Mouse (Mus musculus) MEL (cell line): Measurements from ENCODE around the gene Ctrc. TPM values are rescaled to one million over a fixed set of nuclear protein-coding genes. Genes with fewer than 3 reads are reported as not detected.

ENCODE experiments used
- DNase-seq: peaks from one replicate; pipeline ENCODE4 v3.0.0; 2011; ENCODE audit warnings: low read depth, low spot score
- H3K27ac ChIP-seq: 2 replicates; pipeline ENCODE4 v1.5.1; 2012; ENCODE audit warnings: low read depth, mild to moderate bottlenecking, control low read depth, low read length, moderate library complexity; ENCODE audit not compliant: control insufficient read depth
- H3K27me3 ChIP-seq, 2 experiments: fragments of 150-350 bp in 1 of 2; sonication (generic) in 1 of 2; 2 replicates each; pipeline ENCODE4 v1.6.1; 2012; ENCODE audit warnings: low read length in 2 of 2, mild to moderate bottlenecking in 2 of 2, improper control_type of control experiment in 1 of 2, moderate library complexity in 1 of 2; ENCODE audit not compliant: insufficient read depth in 2 of 2, control insufficient read depth in 1 of 2
- H3K36me3 ChIP-seq, 2 experiments: 2 replicates each; pipeline ENCODE4 v1.6.1; 2012 to 2014; ENCODE audit warnings: low read length in 2 of 2, improper control_type of control experiment in 1 of 2, inconsistent platforms in 1 of 2, mild to moderate bottlenecking in 1 of 2; ENCODE audit not compliant: insufficient read depth in 2 of 2, control insufficient read depth in 1 of 2
- H3K4me1 ChIP-seq, 2 experiments: fragments of 150-350 bp in 1 of 2; sonication (generic) in 1 of 2; 2 replicates each; pipeline ENCODE4 v1.6.1; 2012; ENCODE audit warnings: low read length in 2 of 2, improper control_type of control experiment in 1 of 2, mild to moderate bottlenecking in 1 of 2; ENCODE audit not compliant: insufficient read depth in 2 of 2, control insufficient read depth in 1 of 2
- H3K4me3 ChIP-seq, 2 experiments: fragments of 150-350 bp in 1 of 2; sonication (generic) in 1 of 2; 2 replicates each; pipeline ENCODE4 v1.5.1; 2012; ENCODE audit warnings: low read depth in 2 of 2, low read length in 2 of 2, mild to moderate bottlenecking in 2 of 2, moderate library complexity in 2 of 2, control low read depth in 1 of 2, improper control_type of control experiment in 1 of 2; ENCODE audit not compliant: control insufficient read depth in 1 of 2, insufficient read depth in 1 of 2
- H3K79me2 ChIP-seq: 2 replicates; pipeline ENCODE4 v1.6.1; 2012; ENCODE audit warnings: mild to moderate bottlenecking, low read length, moderate library complexity; ENCODE audit not compliant: control insufficient read depth, poor library complexity, insufficient read depth
- H3K9ac ChIP-seq: 2 replicates; pipeline ENCODE4 v1.6.1; 2012; ENCODE audit warnings: low read depth, mild to moderate bottlenecking, control low read depth, low read length, moderate library complexity; ENCODE audit not compliant: control insufficient read depth, poor library complexity, severe bottlenecking
- H3K9me3 ChIP-seq: fragments of 150-350 bp; sonication (generic); replicated peaks from 2 replicates; pipeline ENCODE4 v1.6.1; 2012; ENCODE audit warnings: mild to moderate bottlenecking, low read length, improper control_type of control experiment, moderate library complexity; ENCODE audit not compliant: insufficient read depth
- CHD1 ChIP-seq: IDR thresholded peaks from 2 replicates; pipeline ENCODE4 v1.6.1; 2012; ENCODE audit warnings: low read depth, mild to moderate bottlenecking, inconsistent platforms, low read length, improper control_type of control experiment
- GABPA ChIP-seq: IDR thresholded peaks from 2 replicates; pipeline ENCODE4 v1.6.1; 2012; ENCODE audit warnings: low read depth, mild to moderate bottlenecking, inconsistent platforms, low read length, improper control_type of control experiment, moderate library complexity
- GATA1 ChIP-seq: IDR thresholded peaks from 2 replicates; pipeline ENCODE4 v1.6.1; 2011; ENCODE audit warnings: low read depth, low read length, improper control_type of control experiment
- MAFK ChIP-seq: IDR thresholded peaks from 2 replicates; pipeline ENCODE4 v1.6.1; 2011; ENCODE audit warnings: low read depth, mild to moderate bottlenecking, low read length, improper control_type of control experiment, borderline replicate concordance
- MAX ChIP-seq: IDR thresholded peaks from 2 replicates; pipeline ENCODE4 v1.6.1; 2011; ENCODE audit warnings: low read length, improper control_type of control experiment
- MAZ ChIP-seq: IDR thresholded peaks from 2 replicates; pipeline ENCODE4 v1.6.1; 2012; ENCODE audit warnings: low read depth, mild to moderate bottlenecking, inconsistent platforms, low read length, improper control_type of control experiment
- MXI1 ChIP-seq: IDR thresholded peaks from 2 replicates; pipeline ENCODE4 v1.6.1; 2011; ENCODE audit warnings: mild to moderate bottlenecking, low read depth, low read length, improper control_type of control experiment
- MYB ChIP-seq: IDR thresholded peaks from 2 replicates; pipeline ENCODE4 v1.6.1; 2011; ENCODE audit warnings: mild to moderate bottlenecking, low read depth, low read length, improper control_type of control experiment
- MYC ChIP-seq: IDR thresholded peaks from 2 replicates; pipeline ENCODE4 v1.6.1; 2011; ENCODE audit warnings: low read depth, mild to moderate bottlenecking, low read length, improper control_type of control experiment, moderate library complexity
- NRF1 ChIP-seq: IDR thresholded peaks from 2 replicates; pipeline ENCODE4 v1.6.1; 2014; ENCODE audit warnings: low read depth, mild to moderate bottlenecking, inconsistent platforms, low read length, improper control_type of control experiment, moderate library complexity; ENCODE audit not compliant: poor library complexity, insufficient read depth, severe bottlenecking
- POLR2A ChIP-seq, 2 experiments: IDR thresholded peaks; 2 replicates each; pipeline ENCODE4 v1.6.1; 2011 to 2012; ENCODE audit warnings: low read length in 2 of 2, mild to moderate bottlenecking in 2 of 2, control low read depth in 1 of 2, improper control_type of control experiment in 1 of 2, low read depth in 1 of 2, moderate library complexity in 1 of 2; ENCODE audit not compliant: control insufficient read depth in 1 of 2, insufficient read depth in 1 of 2, poor library complexity in 1 of 2
- POLR2AphosphoS2 ChIP-seq: IDR thresholded peaks from 2 replicates; pipeline ENCODE4 v1.6.1; 2011; ENCODE audit warnings: low read length, improper control_type of control experiment
- POLR2AphosphoS5 ChIP-seq: IDR thresholded peaks from 2 replicates; pipeline ENCODE4 v1.6.1; 2012; ENCODE audit warnings: low read depth, borderline replicate concordance, mild to moderate bottlenecking, inconsistent platforms, low read length, moderate library complexity, mixed read lengths
- SIN3A ChIP-seq: IDR thresholded peaks from 2 replicates; pipeline ENCODE4 v1.6.1; 2012; ENCODE audit warnings: low read length, improper control_type of control experiment, inconsistent platforms
- TCF12 ChIP-seq: IDR thresholded peaks from 2 replicates; pipeline ENCODE4 v1.6.1; 2014; ENCODE audit warnings: low read depth, mild to moderate bottlenecking, inconsistent platforms, low read length, improper control_type of control experiment, moderate library complexity
- UBTF ChIP-seq: IDR thresholded peaks from 2 replicates; pipeline ENCODE4 v1.6.1; 2012; ENCODE audit warnings: low read depth, mild to moderate bottlenecking, inconsistent platforms, low read length, improper control_type of control experiment, moderate library complexity, borderline replicate concordance; ENCODE audit not compliant: insufficient read depth
- USF1 ChIP-seq: IDR thresholded peaks from 2 replicates; pipeline ENCODE4 v1.6.1; 2014; ENCODE audit warnings: low read depth, mild to moderate bottlenecking, inconsistent platforms, low read length, improper control_type of control experiment, moderate library complexity
- USF2 ChIP-seq, 2 experiments: IDR thresholded peaks; 2 replicates each; pipeline ENCODE4 v1.6.1; 2011 to 2012; ENCODE audit warnings: improper control_type of control experiment in 2 of 2, low read length in 2 of 2, borderline replicate concordance in 1 of 2, inconsistent platforms in 1 of 2, low read depth in 1 of 2, mild to moderate bottlenecking in 1 of 2; ENCODE audit not compliant: insufficient read depth in 1 of 2
- ZC3H11A ChIP-seq: IDR thresholded peaks from 2 replicates; pipeline ENCODE4 v1.6.1; 2012; ENCODE audit warnings: low read depth, mild to moderate bottlenecking, inconsistent platforms, low read length, improper control_type of control experiment
- ZKSCAN1 ChIP-seq: IDR thresholded peaks from 2 replicates; pipeline ENCODE4 v1.6.1; 2012; ENCODE audit warnings: low read depth, mild to moderate bottlenecking, inconsistent platforms, low read length, improper control_type of control experiment, moderate library complexity
- ZMIZ1 ChIP-seq: IDR thresholded peaks from 2 replicates; pipeline ENCODE4 v1.6.1; 2012; ENCODE audit warnings: low read depth, mild to moderate bottlenecking, inconsistent platforms, low read length, improper control_type of control experiment, moderate library complexity
- polyA plus RNA-seq, 2 experiments: library from polyadenylated mRNA; stranded (reverse) in 1 of 2; unstranded in 1 of 2; fragments of >175 nt in 1 of 2; fragments of >200 nt in 1 of 2; gene quantifications; 2 replicates each; pipeline versions ENCODE4 v1.2.1 to v1.2.4; 2012; ENCODE audit warnings: low replicate concordance in 2 of 2, low read depth in 1 of 2; ENCODE audit not compliant: insufficient read length in 2 of 2, insufficient read depth in 1 of 2, missing spikeins in 1 of 2
- total RNA-seq: library from RNA; depleted of rRNA; stranded (reverse); fragments of 300-350 nt; gene quantifications from 2 replicates; pipeline ENCODE4 v1.2.3, GENCODE M21; 2012; rRNA removed

Gene Ctrc
- total RNA-seq (not detected in 2 replicates), polyA plus RNA-seq (not detected)

DNA sequence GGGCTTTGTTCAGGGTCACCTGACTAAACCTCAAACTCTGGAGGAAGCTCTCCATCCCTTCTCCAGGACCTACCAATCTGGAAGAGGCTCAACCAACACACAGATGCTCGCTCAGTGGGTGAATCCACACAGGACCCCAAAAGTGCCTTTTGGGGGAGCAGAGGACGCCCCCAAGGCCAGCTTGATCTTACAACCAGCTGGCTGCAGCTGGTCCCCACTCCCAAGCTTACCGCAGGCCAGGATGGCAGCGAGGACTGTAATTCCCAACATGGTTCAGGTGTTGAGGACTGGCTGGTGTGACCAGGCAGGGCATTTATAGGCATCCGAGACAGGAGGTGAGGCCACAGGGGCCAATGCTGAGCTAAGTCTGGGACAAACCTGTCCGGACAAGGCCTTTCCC, at the start of gene Ctrc:
Gene Ctrc (minus strand): TSS at position 361 of the 400 bp plus-strand sequence.
- Histone ChIP-seq H3K27ac (no peak within 1 kb of the TSS), H3K9me3 (no peaks in the 10 kb centered on the region), H3K36me3 (no peaks in the 10 kb centered on the region), H3K4me3 (no peak within 1 kb of the TSS), H3K79me2 (no peaks in the 10 kb centered on the region), H3K4me1 (no peaks in the 10 kb centered on the region), H3K9ac (no peak within 1 kb of the TSS), H3K27me3 (no peaks in the 10 kb centered on the region; a peak in 1 of 4 replicates)
- TF ChIP-seq POLR2A (IDR thresholded peaks at IDR 0.05; ENCODE audit: control insufficient read depth in 1 of 2, insufficient read depth in 1 of 2, low read depth in 1 of 2, low read length in 2 of 2, poor library complexity in 1 of 2) (no peak), MAZ (no peak), SIN3A (no peak), UBTF (no peak), NRF1 (no peak), GABPA (no peak), USF2 (IDR thresholded peaks at IDR 0.05; ENCODE audit: borderline replicate concordance in 1 of 2, insufficient read depth in 1 of 2, low read depth in 1 of 2, low read length in 2 of 2) (no peak), GATA1 (no peak), MYC (no peak), ZKSCAN1 (no peak), POLR2AphosphoS2 (no peak), ZMIZ1 (no peak)
- no peak for DNase-seq

DNA sequence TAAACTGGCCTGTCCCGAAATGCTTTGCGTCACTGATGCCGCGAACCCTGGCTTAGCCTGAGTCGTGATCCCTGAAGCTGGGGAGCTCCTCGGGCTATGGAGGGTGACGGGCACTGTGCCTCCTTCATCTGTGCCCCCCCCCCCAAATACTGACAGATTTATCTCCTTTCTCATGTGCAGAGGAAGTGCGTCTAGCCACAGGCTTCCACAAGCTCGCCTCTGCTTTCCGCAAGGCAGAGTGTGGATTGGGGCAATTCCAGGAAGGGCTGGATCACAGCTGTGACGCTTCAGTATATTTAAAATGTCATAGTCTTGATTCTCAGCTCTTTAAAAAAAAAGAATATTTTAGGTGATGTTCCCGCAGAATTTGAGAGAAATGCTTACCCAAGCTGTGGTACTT, 49.6 kb upstream of the Ctrc start:
- no peaks in the 10 kb centered on the region for H3K4me1 ChIP-seq
- H3K9me3 ChIP-seq, result no peaks in the 10 kb centered on the region
- no peak overlapping the region for H3K4me3 ChIP-seq
- no peak for DNase-seq
- no peaks in the 10 kb centered on the region for H3K27me3 ChIP-seq
- H3K27ac ChIP-seq, result no peak overlapping the region
- H3K9ac ChIP-seq, result no peak overlapping the region
- TF ChIP-seq MYB, result no peak
- TF ChIP-seq GABPA, result no peak
- no peaks in the 10 kb centered on the region for H3K79me2 ChIP-seq
- H3K36me3 ChIP-seq, result no peaks in the 10 kb centered on the region

DNA sequence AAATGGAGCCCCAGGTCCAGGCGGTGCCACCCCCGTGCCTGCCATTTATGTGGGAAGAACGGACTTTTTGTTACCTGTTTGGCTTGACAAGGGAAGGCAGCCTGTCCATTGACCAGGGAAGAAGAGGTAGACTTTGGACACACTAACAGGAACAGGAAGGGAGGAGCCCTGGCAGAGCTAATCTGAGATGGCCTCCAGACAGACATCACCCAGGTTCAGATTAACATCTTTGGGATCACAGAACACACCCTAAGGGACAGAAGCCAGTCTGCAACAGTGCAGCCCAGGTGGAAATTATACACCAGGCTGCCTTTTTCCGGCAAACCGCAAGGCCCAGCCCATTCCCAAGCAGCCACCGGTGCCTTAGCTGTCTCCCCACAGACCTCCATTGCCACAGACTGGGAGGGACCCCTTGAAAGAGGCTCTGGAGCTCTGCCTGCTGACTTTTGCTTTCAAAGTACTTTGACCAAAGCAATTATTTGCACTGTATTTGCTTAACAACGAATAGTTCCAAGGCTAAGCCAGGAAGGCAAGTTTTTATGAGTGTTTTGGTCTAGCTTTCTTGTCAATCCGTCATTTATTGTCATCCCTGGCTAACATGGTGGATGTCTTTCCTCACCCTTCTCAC, 47.1 kb upstream of the Ctrc start:
- Histone ChIP-seq H3K9me3 (no peaks in the 10 kb centered on the region), H3K27ac (no peak overlapping the region), H3K4me1 (no peaks in the 10 kb centered on the region), H3K79me2 (no peaks in the 10 kb centered on the region), H3K27me3 (no peaks in the 10 kb centered on the region), H3K9ac (no peak overlapping the region), H3K4me3 (no peak overlapping the region)
- no peak for DNase-seq
- TF ChIP-seq MAFK (no peak), POLR2AphosphoS2 (no peak), UBTF (no peak), TCF12 (no peak), MAX (no peak), CHD1 (no peak), ZC3H11A (no peak), POLR2AphosphoS5 (no peak), MXI1 (no peak), GABPA (no peak), USF1 (no peak), POLR2A (IDR thresholded peaks at IDR 0.05; ENCODE audit: control insufficient read depth in 1 of 2, insufficient read depth in 1 of 2, low read depth in 1 of 2, low read length in 2 of 2, poor library complexity in 1 of 2) (no peak)
- TF ChIP-seq, all 39 proteins: peak for 0
- H3K36me3 ChIP-seq, result no peaks in the 10 kb centered on the region
